Mouse (Mus musculus) limb, embryonic 14.5 days (tissue): ENCODE results near the gene Dab1. TPM values are rescaled to one million over a fixed set of nuclear protein-coding genes. Genes with fewer than 3 reads are reported as not detected.

Experiments used
- ATAC-seq: fragments of 200-750 bp; cut with Nextera tagmentation; 2 replicates; pipeline ENCODE4 v1.8.0; 2017; ENCODE audit warnings: low read depth, moderate number of reproducible peaks, moderate TSS enrichment; ENCODE audit not compliant: low FRiP score
- DNase-seq: peaks from one replicate; pipeline ENCODE4 v3.0.0-alpha.2; 2015; ENCODE audit warnings: low spot score
- H3K27ac ChIP-seq: fragments of 300-500 bp; sonication (generic); replicated peaks from 2 replicates; pipeline ENCODE4 v1.5.1; 2014; ENCODE audit warnings: low read depth, mild to moderate bottlenecking, low read length, moderate library complexity, mixed read lengths
- H3K27me3 ChIP-seq: fragments of 300-500 bp; sonication (generic); 2 replicates; pipeline ENCODE4 v1.6.1; 2014; ENCODE audit warnings: low read length, mixed read lengths; ENCODE audit not compliant: control insufficient read depth, insufficient read depth
- H3K36me3 ChIP-seq: fragments of 300-500 bp; sonication (generic); 2 replicates; pipeline ENCODE4 v1.6.1; 2014; ENCODE audit warnings: mild to moderate bottlenecking, low read length, moderate library complexity, mixed read lengths; ENCODE audit not compliant: control insufficient read depth, insufficient read depth
- H3K4me1 ChIP-seq: fragments of 300-500 bp; sonication (generic); 2 replicates; pipeline ENCODE4 v1.6.1; 2014; ENCODE audit warnings: antibody characterized with exemption, low read length, mixed read lengths; ENCODE audit not compliant: control insufficient read depth, insufficient read depth
- H3K4me2 ChIP-seq: fragments of 300-500 bp; sonication (generic); replicated peaks from 2 replicates; pipeline ENCODE4 v1.6.1; 2014; ENCODE audit warnings: low read depth, mild to moderate bottlenecking, low read length, moderate library complexity; ENCODE audit not compliant: severe bottlenecking
- H3K4me3 ChIP-seq: fragments of 300-500 bp; sonication (generic); replicated peaks from 2 replicates; pipeline ENCODE4 v1.5.1; 2014; ENCODE audit warnings: low read length
- H3K9ac ChIP-seq: fragments of 300-500 bp; sonication (generic); 2 replicates; pipeline ENCODE4 v1.6.1; 2014; ENCODE audit warnings: mild to moderate bottlenecking, low read depth, low read length, moderate library complexity; ENCODE audit not compliant: severe bottlenecking
- H3K9me3 ChIP-seq: fragments of 300-500 bp; sonication (generic); 2 replicates; pipeline ENCODE4 v1.6.1; 2016; ENCODE audit warnings: low read length; ENCODE audit not compliant: control insufficient read depth
- POLR2A ChIP-seq: fragments of 200-500 bp; IDR thresholded peaks from 2 replicates; pipeline ENCODE4 v1.8.0; 2012; ENCODE audit warnings: inconsistent platforms, mild to moderate bottlenecking, moderate library complexity, borderline replicate concordance; ENCODE audit not compliant: insufficient read depth, insufficient read length; ENCODE audit errors: extremely low read depth
- WGBS: fragments of 180-500 bp; shearing (Covaris S2); extraction: QIAGEN DNeasy Blood & Tissue Kit; methylation state at CpG from one replicate; pipeline ENCODE4 v1.1.7; 2014; 5-methylcytosine and 5-hydroxymethylcytosine counted together
- polyA plus RNA-seq, 2 experiments: library from polyadenylated mRNA; depleted of rRNA in 1 of 2; stranded (reverse) in 1 of 2; unstranded in 1 of 2; fragments of >200 nt; fragmentation: Nextera tagmentation in 1 of 2; extraction: Ambion mirVana in 1 of 2; gene quantifications; 2 replicates each; pipeline versions ENCODE4 v1.2.1 to v1.2.3; 2012 to 2014

Gene Dab1
- polyA plus RNA-seq, 2 experiments = 5.5 to 12.1 TPM

GRCm38 (mm10) chr4:104283906-104284305, 664.7 kb downstream of the Dab1 start:
- 87% methylated on average over 6 of the region's 6 CpGs for WGBS
- Histone ChIP-seq H3K27me3 (no peaks in the 10 kb centered on the region), H3K4me1 (no peaks in the 10 kb centered on the region), H3K4me3 (no peak overlapping the region), H3K4me2 (no peak overlapping the region), H3K27ac (no peak overlapping the region), H3K9ac (no peak overlapping the region), H3K36me3 (no peaks in the 10 kb centered on the region), H3K9me3 (no peaks in the 10 kb centered on the region)
- TF ChIP-seq POLR2A = no peak
- no peak for DNase-seq
- no peak for ATAC-seq

DNA sequence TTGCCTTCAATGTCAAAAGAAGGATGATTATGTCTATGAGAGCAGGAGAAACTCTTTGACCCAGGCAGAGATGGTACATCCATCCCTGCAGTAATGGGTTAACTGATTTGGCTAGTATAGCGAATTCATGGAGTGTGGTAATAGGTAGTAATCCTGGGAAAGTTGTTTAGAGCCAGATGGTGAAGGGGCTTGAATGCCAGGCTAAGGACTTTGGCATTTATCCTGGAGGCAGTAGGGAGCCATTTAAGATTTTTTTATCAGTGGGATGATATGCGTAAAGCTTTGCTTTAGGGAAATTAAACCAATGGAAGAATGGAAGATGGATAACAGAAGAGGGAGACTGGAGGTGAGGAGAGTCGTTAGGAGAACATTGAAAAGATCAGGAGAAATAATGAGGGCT, 669.2 kb downstream of the Dab1 start:
- Histone ChIP-seq H3K36me3 (no peaks in the 10 kb centered on the region), H3K9me3 (no peaks in the 10 kb centered on the region), H3K4me2 (no peak overlapping the region), H3K9ac (no peak overlapping the region), H3K27ac (no peak overlapping the region), H3K27me3 (no peaks in the 10 kb centered on the region), H3K4me3 (no peak overlapping the region), H3K4me1 (no peaks in the 10 kb centered on the region)
- ATAC-seq (no peak), DNase-seq (no peak)
- TF ChIP-seq POLR2A = no peak
- 45% methylated on average over 3 of the region's 3 CpGs for WGBS

GRCm38 (mm10) chr4:104301764-104302163, 682.6 kb downstream of the Dab1 start:
- WGBS = 68% methylated on average over 3 of the region's 3 CpGs
- Histone ChIP-seq H3K4me1 (no peaks in the 10 kb centered on the region), H3K9me3 (no peaks in the 10 kb centered on the region), H3K9ac (no peak overlapping the region), H3K4me2 (no peak overlapping the region), H3K36me3 (no peaks in the 10 kb centered on the region), H3K27ac (no peak overlapping the region), H3K27me3 (no peaks in the 10 kb centered on the region), H3K4me3 (no peak overlapping the region)
- no peak for TF ChIP-seq POLR2A
- DNase-seq (no peak), ATAC-seq (no peak)

GRCm38 (mm10) chr4:104302996-104303652, 684.0 kb downstream of the Dab1 start:
- no peaks in the 10 kb centered on the region for H3K27me3 ChIP-seq
- H3K36me3 ChIP-seq = no peaks in the 10 kb centered on the region
- TF ChIP-seq POLR2A = no peak
- no peak overlapping the region for H3K4me2 ChIP-seq
- DNase-seq (no peak), ATAC-seq (no peak)
- no peaks in the 10 kb centered on the region for H3K4me1 ChIP-seq
- no peak overlapping the region for H3K27ac ChIP-seq
- WGBS = 49% methylated on average over 10 of the region's 10 CpGs
- H3K9ac ChIP-seq = no peak overlapping the region
- no peak overlapping the region for H3K4me3 ChIP-seq
- H3K9me3 ChIP-seq = no peaks in the 10 kb centered on the region

DNA sequence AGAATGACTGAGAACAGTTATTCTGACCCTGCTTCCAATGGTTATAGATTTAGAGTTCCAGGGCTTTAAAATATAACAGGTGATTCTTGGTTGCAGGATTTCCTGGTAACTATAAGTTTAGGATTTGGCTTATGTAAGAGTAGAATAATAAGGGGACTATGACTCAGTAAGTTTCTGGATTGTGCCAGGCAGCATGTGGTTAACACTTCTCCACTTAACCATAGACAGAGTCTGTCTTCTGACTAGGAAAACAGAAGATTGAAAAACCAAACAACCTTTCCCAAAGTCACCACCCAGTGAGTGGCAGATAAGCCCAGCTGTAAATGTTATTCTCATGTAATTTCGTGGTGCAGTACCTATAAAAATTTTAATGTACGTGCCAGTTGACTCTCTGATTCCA, 688.6 kb downstream of the Dab1 start:
- Histone ChIP-seq H3K4me3 (no peak overlapping the region), H3K4me2 (no peak overlapping the region), H3K4me1 (no peaks in the 10 kb centered on the region), H3K27ac (no peak overlapping the region), H3K9ac (no peak overlapping the region), H3K27me3 (no peaks in the 10 kb centered on the region), H3K36me3 (no peaks in the 10 kb centered on the region), H3K9me3 (no peaks in the 10 kb centered on the region)
- no peak for TF ChIP-seq POLR2A
- ATAC-seq (no peak), DNase-seq (no peak)
- WGBS = 46% methylated on average over 2 of the region's 2 CpGs

DNA sequence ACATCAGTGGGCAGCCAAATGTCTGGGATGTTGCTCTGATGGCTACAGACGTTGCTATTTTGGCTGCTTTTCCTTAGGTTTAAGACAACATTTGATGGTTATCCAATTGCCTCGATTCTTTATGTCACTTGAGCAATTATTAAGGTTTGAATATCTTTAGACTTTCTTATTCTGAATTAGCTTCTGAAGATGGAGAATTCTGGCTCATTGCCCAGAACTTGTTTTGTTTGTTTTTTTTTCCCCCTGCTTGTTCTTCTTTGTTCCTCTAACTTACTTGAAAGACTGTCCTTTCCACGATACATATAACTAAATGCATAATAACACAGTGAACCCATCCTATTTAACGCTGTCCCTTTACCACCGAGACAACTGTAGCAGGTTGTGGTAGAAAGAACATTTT, 707.1 kb downstream of the Dab1 start:
- DNase-seq (no peak), ATAC-seq (no peak)
- no peaks in the 10 kb centered on the region for H3K4me1 ChIP-seq

More for the DNA sequence above, 707.1 kb downstream of the Dab1 start:
- H3K36me3 ChIP-seq = no peaks in the 10 kb centered on the region
- no peaks in the 10 kb centered on the region for H3K27me3 ChIP-seq
- TF ChIP-seq POLR2A = no peak
- no peaks in the 10 kb centered on the region for H3K9me3 ChIP-seq
- H3K27ac ChIP-seq = no peak overlapping the region
- H3K4me2 ChIP-seq = no peak overlapping the region
- no peak overlapping the region for H3K4me3 ChIP-seq
- 80% methylated on average over 5 of the region's 5 CpGs for WGBS
- no peak overlapping the region for H3K9ac ChIP-seq
